Mouse (Mus musculus) E14TG2a.4 (cell line): ENCODE measurements around the gene Emsy.

Experiments
- H3K27me3 ChIP-seq: 2 replicates; pipeline ENCODE4 v1.6.1; 2014; ENCODE audit warnings: low read length, control low read depth; ENCODE audit not compliant: insufficient read depth
- H3K36me3 ChIP-seq: 2 replicates; pipeline ENCODE4 v1.6.1; 2014; ENCODE audit warnings: low read length, control low read depth; ENCODE audit not compliant: insufficient read depth
- H3K4me1 ChIP-seq: replicated peaks from 2 replicates; pipeline ENCODE4 v1.6.1; 2014; ENCODE audit warnings: low read depth, low read length, control low read depth
- H3K4me3 ChIP-seq: replicated peaks from 2 replicates; pipeline ENCODE4 v1.5.1; 2014; ENCODE audit warnings: mild to moderate bottlenecking, low read length
- H3K9me3 ChIP-seq: 2 replicates; pipeline ENCODE4 v1.6.1; 2014; ENCODE audit warnings: low read length, control low read depth
- CTCF ChIP-seq: conservative IDR thresholded peaks from 2 replicates; pipeline ENCODE4 v1.5.1; 2014; ENCODE audit warnings: low read length
- NANOG ChIP-seq: IDR thresholded peaks from 2 replicates; pipeline ENCODE4 v1.6.1; 2014; ENCODE audit warnings: borderline replicate concordance, low read length, mixed read lengths
- POU5F1 ChIP-seq: IDR thresholded peaks from 2 replicates; pipeline ENCODE4 v1.6.1; 2014; ENCODE audit warnings: low read length, borderline replicate concordance

The Emsy gene

DNA sequence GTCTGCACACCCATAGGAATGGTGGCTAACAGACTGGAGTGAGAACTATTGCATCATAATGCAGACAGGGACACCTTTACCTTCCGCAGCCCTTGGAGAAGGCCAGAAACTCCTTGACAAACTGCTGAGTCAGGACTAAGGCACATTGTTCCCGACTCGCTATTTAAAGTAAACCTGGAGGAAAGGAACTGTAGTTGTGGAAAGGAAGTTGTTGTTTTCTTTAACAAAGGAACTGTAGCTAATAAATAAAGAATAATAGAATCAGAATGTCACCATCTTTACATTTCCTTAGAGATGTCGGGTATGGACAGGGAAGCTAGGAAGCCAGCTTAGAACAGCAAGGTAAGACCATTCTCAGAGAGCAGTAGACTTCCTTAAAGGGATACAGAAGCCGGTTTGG lies 89.5 kb downstream of the Emsy start:
- H3K4me1 ChIP-seq, result peaks cover 28% of the 10 kb centered on the region
- TF ChIP-seq NANOG (no peak), POU5F1 (no peak), CTCF (no peak)
- H3K9me3 ChIP-seq, result no peaks in the 10 kb centered on the region
- H3K36me3 ChIP-seq, result no peaks in the 10 kb centered on the region
- H3K27me3 ChIP-seq, result 0 out of 2 replicates have a peak, but pooled peaks cover 4% of the 10 kb centered on the region
- H3K4me3 ChIP-seq, result no peak overlapping the region

DNA sequence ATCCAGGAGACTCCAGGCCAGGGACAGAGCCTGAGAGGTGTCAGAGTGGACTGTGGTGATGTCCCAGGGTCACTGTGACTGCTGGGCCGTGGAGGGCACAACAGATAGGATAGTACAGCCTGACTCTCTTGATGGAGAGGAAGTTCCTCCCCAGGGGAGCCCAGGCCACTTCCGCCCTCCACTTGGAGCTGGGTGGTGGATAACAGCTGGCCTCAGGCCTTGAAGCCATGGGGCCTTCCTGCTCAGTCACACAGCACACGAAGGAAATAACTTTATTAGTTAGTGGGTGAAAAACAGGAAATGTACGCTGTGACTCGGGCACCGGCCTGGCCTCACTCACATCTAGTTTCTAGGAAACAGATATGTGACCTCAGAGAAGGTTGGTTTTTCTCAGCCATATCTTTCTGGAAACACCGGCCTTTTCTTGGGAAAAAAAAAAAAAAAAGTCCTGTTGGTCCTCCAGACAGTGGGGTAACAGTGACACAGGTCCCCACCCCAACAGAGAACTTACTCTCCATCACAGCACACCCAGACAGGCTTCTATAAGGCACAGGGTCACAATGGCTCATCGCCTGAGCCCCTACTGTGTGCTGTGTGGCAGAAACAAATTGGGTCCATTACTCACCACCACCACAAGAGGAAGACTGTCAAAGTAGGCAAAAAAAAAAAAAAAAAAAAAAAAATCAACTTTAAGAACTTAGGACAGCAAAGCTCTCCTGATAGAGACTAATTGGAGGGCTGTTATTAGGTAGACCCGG lies 91.8 kb downstream of the Emsy start:
- no peaks in the 10 kb centered on the region for H3K9me3 ChIP-seq
- no peak overlapping the region for H3K4me3 ChIP-seq
- H3K36me3 ChIP-seq, result no peaks in the 10 kb centered on the region
- H3K27me3 ChIP-seq, result 0 out of 2 replicates have a peak, but pooled peaks cover 6% of the 10 kb centered on the region
- H3K4me1 ChIP-seq, result peaks cover 34% of the 10 kb centered on the region
- no peak for TF ChIP-seq NANOG

DNA sequence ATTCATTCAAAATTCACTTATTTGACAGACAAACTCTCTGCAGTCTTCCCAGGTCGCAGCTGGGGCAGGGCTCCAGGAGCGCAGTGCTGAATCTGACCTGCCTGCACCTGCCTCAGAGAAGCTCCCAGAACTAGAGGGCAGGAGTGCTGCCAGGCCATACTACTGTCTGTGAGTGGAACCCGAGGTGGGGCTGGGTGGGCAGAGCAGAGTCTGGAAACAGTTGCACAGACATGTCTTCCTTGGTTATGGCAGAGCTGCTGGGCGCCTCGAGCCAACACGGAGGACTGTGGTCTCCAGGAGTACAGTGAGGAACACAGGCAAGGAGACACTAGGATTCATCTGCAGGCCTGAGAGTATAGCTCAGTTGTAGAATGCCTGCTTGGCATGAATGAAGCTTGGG lies 92.6 kb downstream of the Emsy start:
- Histone ChIP-seq H3K36me3 (no peaks in the 10 kb centered on the region), H3K27me3 (peaks cover 11% of the 10 kb centered on the region; the same call in 1 of the 2 replicates), H3K9me3 (no peaks in the 10 kb centered on the region), H3K4me3 (no peak overlapping the region), H3K4me1 (peaks cover 35% of the 10 kb centered on the region)
- TF ChIP-seq NANOG, result no peak
- TF ChIP-seq CTCF, result no peak
- TF ChIP-seq POU5F1, result no peak

DNA sequence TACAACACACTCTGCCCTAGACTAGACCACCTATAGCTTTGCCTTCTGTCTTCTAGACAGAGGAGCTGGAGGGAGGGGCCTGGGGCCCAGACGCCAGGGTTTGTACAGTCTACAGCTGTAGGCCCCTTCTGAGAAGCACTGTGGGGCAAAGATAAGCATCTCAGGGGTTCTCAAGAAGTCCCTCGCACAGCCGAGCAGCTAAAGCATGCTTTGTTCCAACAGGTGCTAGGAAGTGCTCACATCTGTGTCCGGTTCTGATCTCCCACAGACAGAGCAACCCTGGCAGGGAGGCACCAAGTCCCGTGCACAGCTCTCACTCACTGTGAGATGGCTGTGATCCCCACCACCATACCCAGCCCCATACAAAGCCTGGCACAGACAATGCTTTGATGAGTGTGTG lies 93.6 kb downstream of the Emsy start:
- TF ChIP-seq CTCF (no peak), POU5F1 (no peak), NANOG (no peak)
- peaks cover 11% of the 10 kb centered on the region; the same call in 1 of the 2 replicates for H3K27me3 ChIP-seq
- no peaks in the 10 kb centered on the region for H3K9me3 ChIP-seq
- H3K4me3 ChIP-seq, result no peak overlapping the region
- no peaks in the 10 kb centered on the region for H3K36me3 ChIP-seq
- H3K4me1 ChIP-seq, result peaks cover 42% of the 10 kb centered on the region

DNA sequence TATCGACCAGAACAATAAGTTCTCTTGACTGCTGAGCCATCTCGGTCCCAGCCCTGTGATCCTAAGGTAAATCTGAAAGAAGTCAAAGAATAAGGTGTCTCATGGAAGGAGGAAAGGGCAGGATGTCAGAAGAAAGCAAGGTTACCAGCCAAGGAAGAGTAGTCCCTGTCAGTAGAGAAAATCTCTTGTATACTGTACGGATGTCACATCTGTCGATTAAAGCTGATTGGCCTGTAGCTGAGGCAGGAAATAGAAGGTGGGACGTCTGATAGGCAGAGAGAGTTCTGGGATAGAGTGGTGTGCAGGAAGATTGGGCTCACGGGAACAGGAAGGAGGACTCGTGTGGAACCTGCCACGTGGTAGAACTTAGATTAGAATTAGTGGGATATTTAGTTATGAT lies 94.4 kb downstream of the Emsy start:
- peaks cover 11% of the 10 kb centered on the region; the same call in 1 of the 2 replicates for H3K27me3 ChIP-seq
- no peak overlapping the region for H3K4me3 ChIP-seq
- peaks cover 34% of the 10 kb centered on the region for H3K4me1 ChIP-seq
- H3K36me3 ChIP-seq, result no peaks in the 10 kb centered on the region
- no peak for TF ChIP-seq NANOG
- TF ChIP-seq CTCF, result no peak
- no peak for TF ChIP-seq POU5F1
- H3K9me3 ChIP-seq, result no peaks in the 10 kb centered on the region

DNA sequence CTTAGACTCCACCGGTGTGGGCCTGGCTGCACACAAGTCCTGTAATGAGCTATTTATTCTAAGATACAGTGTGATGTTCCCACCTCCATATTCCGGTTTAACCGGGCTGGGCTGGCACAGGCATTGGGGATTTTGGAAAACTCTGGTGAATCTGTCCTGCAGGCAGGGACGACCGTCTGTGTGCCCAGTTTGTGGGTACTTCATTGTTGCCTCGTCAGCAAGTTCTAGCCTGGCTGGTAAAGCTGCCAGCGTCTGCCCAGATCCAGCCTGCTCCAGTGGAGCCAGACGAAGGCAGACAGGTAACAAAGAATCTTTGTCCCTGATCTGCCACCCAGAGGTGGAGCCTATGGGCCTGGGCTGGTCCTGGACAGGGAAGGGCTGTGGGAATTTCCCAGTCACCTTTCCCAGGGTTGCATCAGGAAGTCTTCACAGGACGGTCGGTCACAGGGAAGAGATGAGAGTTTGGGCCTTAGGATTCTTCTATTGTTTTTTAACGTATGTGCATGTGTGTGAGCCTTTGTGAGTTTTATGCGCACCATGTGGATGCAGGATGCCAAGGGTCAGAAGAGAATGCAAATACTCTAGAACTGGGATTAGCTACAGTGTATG lies 94.9 kb downstream of the Emsy start:
- H3K9me3 ChIP-seq, result no peaks in the 10 kb centered on the region
- peaks cover 11% of the 10 kb centered on the region; the same call in 1 of the 2 replicates for H3K27me3 ChIP-seq
- TF ChIP-seq CTCF, result no peak
- no peak for TF ChIP-seq NANOG
- TF ChIP-seq POU5F1, result no peak
- H3K4me3 ChIP-seq, result no peak overlapping the region
- no peaks in the 10 kb centered on the region for H3K36me3 ChIP-seq
- H3K4me1 ChIP-seq, result peaks cover 29% of the 10 kb centered on the region

DNA sequence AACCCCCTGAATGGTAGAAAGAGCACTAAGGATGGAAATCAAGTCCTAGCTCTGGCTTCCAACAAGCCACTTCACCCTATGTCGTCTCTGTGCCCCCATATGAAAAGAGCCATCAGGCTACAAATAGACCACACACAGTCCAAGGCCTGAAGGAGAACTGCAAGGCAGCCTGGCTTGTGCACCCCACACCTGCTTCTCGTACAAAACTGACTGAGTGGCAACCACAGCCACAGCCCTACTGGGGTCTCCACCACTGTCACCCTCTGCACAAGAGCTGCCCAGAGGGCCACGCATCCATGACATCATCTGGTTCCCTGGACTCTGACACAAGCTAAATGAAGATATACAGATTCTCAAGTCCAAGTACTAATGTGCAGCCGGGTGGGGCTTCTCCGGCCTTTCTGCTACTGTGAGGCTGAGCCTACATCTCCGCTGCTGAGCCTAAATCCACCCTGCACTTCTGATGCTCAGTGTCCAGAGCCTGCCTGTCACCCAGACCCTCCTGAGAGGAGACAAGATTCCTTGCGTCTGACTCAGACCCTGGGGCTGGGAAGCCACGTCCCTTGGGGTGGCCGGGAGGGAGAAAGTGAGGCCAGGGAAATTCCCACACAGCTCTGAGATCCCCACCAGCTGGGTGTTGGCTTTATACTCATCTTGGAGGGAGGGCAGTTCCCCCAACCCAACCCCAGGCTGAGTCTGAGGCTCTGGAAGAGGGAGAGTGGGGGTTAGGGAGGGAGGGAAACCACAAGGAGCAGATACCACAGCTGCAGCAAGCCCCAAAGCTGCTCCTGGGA lies 98.3 kb downstream of the Emsy start:
- Histone ChIP-seq H3K27me3 (peaks cover 7% of the 10 kb centered on the region; the same call in 1 of the 2 replicates), H3K4me1 (peaks cover 21% of the 10 kb centered on the region), H3K4me3 (no peak overlapping the region), H3K9me3 (no peaks in the 10 kb centered on the region), H3K36me3 (no peaks in the 10 kb centered on the region)
- no peak for TF ChIP-seq POU5F1
- no peak for TF ChIP-seq NANOG
- no peak for TF ChIP-seq CTCF

DNA sequence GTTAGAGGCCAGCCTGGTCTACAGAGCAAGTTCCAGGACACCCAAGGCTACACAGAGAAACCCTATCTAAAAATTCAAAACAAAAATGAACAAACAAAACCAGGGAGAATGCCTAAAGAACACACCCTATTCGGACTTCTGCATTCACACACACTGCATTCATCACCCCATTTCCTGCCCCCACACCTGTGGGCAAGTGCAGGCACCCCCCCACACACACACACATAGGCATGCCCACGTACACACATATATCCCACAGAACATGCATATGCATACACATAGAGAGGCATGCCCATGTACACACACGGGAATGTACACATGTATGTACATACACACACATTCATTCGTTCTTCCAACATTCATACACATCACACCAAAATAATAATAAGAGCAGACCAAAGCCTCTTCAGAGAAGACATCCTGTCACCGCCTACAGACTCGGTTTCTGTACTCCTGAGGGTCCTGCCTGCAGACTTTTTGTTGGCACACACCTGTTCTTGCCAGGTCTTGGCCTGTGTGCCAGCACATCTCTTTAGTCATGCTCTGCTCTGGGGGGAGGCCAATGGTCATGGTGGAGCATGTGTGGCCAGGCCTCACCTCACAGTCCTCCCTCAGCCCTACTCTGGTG lies 99.7 kb downstream of the Emsy start:
- TF ChIP-seq CTCF (no peak), POU5F1 (no peak), NANOG (no peak)
- no peak overlapping the region for H3K4me3 ChIP-seq
- H3K4me1 ChIP-seq, result peaks cover 21% of the 10 kb centered on the region
- no peaks in the 10 kb centered on the region for H3K9me3 ChIP-seq
- H3K27me3 ChIP-seq, result peaks cover 7% of the 10 kb centered on the region; the same call in 1 of the 2 replicates
- no peaks in the 10 kb centered on the region for H3K36me3 ChIP-seq
